Mouse (Mus musculus) naive thymus-derived CD4-positive, alpha-beta T cell, adult 5 months (primary cell): Measurements from ENCODE around the gene Rtp1. TPM values are rescaled to one million over a fixed set of nuclear protein-coding genes. Genes with fewer than 3 reads are reported as not detected.

Experiments
- polyA plus RNA-seq: library from polyadenylated mRNA; unstranded; fragments of 100-300 nt; shearing (Covaris generic); gene quantifications from one replicate; pipeline ENCODE4 v1.2.1, GENCODE M21; 2017

Rtp1 gene
- not detected for polyA plus RNA-seq

GRCm38 (mm10) chr16:23428647-23429319 lies at the start of gene Rtp1:
TSS of gene Rtp1 (plus strand) at chr16:23429133.

Other genes starting within 250 kb of the Rtp1 start
- gene St6gal1, start 204.4 kb upstream of the Rtp1 start, polyA plus RNA-seq = 80.7 TPM
- 23.9 TPM for gene Rtp4, start 91.2 kb downstream of the Rtp1 start, polyA plus RNA-seq
- gene Masp1, start 91.7 kb downstream of the Rtp1 start, polyA plus RNA-seq = not detected